Mouse (Mus musculus) urinary bladder, adult 2 months (tissue): ENCODE results near the gene Padi3. TPM values are rescaled to one million over a fixed set of nuclear protein-coding genes. Genes with fewer than 3 reads are reported as not detected.

Experiments used
- DNase-seq: peaks from one replicate; pipeline ENCODE4 v3.0.0; 2022; ENCODE audit warnings: low spot score
- polyA plus RNA-seq: library from polyadenylated mRNA; depleted of rRNA; stranded (reverse); fragments of >200 nt; gene quantifications from 2 replicates; pipeline ENCODE4 v1.2.3, GENCODE M21; 2012; rRNA removed

The Padi3 gene
- 0.30 and 0.32 TPM in 2 replicates for polyA plus RNA-seq

DNA sequence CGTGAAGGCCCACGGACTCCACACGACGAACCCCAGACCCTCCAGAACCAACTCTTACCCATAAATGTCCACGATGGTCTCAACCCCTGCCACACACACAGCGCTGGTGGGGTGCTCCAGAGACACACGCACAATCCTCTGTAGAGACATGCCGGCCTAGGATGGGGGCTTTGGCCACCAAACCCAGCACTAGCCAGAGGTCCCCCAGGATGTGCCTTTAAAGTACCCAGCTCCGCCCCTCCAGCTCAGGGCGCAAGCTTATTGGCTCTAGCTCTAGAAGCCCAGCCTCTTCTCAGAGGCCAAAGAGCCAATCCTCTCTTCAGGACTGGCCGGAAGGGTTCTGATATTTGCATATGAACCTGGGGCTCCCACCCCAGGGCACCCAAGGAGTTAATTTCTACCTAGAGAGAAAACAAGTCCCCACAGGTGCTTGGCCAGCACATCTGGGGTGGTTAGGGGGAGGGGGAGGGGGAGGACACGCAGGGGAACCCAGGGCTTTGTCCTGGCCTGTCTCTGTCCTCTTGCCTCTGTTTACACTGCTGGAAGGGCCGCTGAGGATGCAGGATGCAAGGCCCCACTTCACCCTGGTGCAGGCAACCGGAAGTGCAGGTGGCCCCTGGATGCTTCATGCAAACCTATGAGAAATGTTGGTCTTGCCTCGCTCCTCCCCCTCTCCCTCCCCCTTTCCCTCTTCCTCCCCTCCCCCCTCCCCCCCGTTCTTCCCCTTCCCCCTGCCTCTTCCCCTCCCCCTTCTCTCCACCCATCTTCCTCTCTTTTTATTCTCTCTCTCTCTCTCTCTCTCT is at the start of gene Padi3:
Gene Padi3 (minus strand): TSS at position 191 of the 803 bp plus-strand sequence.
- DNase-seq = no peak

DNA sequence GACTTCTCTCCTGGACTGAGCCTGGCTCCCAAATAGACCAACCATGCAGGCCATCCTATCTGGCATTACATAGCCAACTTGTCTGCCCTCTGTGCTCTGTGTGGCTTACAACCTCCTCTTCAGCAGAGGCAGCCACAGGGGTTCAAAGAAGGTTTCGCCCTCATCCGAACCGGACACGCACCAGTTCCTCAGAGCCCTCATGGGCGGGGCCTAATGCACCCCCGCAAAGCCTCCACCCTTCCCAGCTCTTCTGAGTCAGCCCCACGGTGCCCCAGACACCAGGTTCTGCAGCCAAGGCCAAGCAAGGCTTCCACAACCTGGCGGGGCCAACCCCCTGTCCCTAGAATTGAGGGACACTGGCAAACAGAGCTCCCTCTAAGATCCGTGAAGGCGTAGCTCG is 48.8 kb upstream of the Padi3 start:
- DNase-seq = no peak

DNA sequence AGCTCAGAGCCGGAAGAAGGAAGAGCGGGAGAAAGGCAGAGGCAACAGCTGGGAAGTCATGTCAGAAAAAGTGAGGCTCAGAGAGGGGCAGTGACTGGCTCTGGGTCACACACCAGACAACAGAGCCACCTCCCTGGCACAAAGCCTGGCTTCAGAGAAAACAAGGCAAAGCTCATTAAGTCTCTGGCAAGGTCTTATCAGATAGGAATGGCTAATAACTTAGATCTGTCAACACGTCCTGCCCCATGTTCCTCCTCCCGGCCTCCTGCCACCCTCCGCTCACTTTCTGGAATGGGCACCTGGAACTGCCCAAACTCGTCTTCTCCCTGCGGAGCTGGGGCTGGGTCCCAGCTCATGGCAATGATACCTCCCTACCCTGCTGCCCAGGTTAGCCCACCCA is 47.4 kb upstream of the Padi3 start:
- no peak for DNase-seq

DNA sequence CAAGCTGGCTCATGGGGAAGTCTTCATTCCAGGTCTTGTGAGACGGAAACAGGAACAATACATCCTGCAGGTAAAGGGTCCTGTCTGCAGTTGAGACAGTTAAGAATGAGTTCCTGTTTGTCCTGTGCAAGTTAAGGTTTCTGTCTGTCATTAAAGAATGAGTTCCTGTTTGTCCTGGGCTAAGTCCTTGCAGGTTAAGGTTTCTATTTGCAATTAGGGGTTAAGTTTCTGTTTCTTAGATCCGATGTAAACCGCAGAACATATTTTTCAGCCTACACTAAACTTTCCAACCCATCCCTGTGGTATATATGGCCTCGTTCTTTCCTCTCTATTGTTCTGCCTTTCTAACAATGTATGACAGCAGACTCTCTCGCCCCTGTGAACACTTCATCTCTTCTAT is 46.6 kb upstream of the Padi3 start:
- no peak for DNase-seq

DNA sequence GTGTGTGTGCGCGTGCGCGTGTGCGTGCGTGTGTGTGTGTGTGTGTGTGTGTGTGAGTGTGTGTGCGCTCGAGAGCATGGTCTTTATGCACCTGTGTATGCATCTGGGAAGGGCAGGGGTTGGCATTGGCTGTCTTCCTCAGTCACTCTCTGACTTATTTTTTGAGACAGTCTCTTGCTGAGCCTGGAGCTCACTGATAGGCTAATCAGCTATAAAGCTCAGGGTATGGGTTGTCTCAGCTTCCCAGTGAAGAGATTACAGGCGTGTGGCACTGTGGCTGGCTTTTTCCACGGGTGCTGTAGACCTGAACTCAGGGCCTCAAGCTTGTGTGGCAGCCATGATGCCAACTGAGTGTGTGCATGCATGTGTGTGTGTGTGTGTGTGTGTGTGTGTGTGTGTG is 44.7 kb upstream of the Padi3 start:
- DNase-seq = no peak

DNA sequence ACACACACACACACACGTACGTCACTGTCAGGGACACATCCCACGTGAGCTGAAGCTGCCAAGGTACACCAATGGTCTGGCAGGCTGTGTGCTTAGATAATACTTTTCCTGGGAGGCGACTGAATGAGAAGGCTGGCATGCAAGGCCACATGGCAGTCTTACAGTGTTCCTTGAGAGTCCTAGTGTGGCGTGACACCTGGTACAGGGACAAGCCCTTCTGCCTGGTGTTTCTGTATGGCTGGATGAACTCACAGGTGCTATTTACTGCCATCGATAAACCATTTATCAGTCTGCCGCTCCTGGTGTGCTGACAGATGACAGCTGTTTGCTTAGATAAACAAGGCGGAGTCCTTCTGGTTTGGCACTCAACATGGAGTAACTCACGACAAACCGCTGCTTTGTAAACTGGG is 44.0 kb upstream of the Padi3 start:
- no peak for DNase-seq

DNA sequence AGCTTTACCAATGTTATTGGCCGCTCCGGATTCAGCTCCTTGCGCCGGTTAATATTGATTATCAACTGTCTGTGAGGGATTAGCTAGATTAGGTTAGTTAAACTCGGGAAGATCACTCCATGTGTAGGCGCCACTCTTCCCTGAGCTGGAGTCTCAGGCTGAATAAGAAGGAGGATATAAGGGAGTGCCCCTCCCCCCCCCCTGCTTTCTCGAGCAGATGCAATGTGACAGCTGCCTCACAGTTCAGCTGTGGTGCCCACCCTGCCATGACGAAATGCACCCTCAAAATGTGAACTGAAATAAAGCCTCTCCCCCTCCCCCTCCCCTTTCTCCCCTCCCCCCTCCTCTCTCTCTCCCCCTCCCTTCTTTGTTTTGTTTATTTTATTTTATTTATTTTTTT is 43.2 kb upstream of the Padi3 start:
- no peak for DNase-seq

DNA sequence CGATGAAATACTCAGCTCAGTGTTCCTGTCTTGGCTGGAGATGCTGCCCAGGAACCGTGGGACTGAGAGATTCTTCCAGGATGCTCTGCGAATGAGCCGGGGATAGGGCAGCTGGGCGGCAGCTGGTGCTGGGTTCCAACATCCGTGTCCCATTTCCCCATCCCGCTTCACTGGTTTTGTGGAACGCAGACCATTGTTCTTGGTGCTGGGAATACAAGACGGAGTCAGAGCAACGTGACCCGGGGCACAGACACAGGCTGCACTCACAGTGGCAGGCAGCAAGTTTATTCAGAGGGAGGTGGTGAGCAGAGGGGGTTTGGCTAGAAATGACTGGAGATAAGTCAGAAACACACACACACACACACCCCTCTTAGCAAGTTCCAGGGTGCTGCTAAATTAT is 38.9 kb upstream of the Padi3 start:
- DNase-seq = no peak

DNA sequence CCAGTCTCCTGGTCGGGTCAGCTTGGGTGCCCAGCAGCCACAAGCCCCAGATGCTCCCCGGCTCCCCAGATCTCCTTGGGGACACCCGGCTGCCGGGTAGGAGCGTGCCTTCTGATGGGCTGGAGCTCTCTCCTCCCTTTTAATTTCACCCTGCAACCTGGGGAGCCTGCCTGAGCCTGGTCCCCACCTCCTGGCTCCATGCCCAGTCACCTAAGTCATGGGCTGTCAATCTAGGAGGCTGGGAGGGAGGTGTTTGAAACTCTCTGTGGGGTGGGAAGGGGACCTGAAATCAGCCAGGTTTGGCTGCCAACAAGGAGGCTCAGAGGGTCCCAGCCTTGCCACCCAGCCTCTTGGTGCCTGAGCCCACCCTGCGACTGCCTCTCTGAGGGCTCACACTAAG is 35.2 kb upstream of the Padi3 start, which contains the start of gene Padi1:
Gene Padi1 (minus strand): TSS at position 113 of the 400 bp plus-strand sequence.
- DNase-seq = no peak

DNA sequence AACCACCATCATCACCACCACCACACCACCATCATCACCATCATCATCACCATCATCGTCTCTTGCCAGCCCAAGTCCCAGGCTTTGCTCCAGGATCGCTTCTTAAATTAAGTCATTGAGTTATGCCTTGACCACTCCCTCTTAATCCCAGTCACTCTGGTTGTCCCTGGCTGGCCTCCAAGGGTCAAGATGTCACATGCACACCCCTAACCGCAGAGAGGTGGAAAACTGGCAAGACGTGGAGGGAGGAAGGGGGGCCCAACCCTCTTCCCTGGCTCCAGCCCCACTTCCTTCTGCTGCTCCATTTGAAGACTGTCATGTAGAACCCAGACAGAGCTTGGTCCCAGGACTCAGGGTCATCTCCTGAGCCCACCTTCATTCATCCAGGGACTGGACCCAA is 34.5 kb upstream of the Padi3 start:
- DNase-seq = no peak

DNA sequence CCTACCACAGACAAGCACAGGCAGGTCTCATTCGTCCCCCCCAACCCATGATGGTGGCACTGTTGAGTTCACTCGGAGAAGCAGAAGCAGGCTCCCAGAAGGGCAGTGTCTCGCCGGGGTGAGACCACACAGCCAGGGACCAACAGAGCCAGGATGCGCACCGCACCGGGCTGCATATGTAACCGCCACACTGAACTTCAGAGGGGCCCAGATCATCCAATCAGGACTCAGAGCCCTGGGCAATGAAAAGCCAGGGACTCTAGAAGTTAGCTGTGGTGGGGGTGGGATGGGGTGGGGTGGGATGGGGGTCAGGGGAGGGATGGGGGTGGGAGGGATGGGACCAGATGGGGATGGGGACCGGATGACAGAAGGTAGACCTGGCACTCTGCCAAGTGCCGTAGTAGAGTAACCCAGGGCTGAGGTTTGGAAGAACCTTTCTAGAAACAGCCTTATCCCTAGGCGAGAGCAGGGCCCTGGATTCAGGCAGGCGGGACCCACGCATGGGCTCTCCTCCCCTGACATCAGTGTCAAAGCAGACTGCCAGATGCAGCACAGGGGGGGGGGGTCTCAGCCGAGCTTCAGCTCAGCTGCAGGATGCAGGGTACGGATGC is 33.3 kb upstream of the Padi3 start:
- DNase-seq = no peak

DNA sequence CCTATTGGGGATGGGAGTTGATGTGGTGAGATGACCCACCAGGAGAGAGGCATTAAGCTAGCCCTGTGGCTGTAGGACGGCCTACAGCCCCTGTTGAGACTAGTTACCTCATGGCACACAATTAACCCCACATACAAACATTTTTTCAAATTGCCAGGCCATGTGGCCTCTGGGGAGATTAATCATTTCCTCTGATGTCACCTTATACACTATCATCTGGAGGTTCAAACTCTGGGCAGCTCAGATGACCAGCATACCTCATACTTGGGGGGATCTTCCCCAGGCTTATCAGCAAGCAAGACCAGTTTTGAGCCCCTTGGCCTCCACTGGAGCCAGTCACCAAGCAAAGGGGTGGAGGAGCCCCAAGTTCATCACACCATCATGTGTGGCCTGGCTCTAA is 32.5 kb upstream of the Padi3 start:
- no peak for DNase-seq

DNA sequence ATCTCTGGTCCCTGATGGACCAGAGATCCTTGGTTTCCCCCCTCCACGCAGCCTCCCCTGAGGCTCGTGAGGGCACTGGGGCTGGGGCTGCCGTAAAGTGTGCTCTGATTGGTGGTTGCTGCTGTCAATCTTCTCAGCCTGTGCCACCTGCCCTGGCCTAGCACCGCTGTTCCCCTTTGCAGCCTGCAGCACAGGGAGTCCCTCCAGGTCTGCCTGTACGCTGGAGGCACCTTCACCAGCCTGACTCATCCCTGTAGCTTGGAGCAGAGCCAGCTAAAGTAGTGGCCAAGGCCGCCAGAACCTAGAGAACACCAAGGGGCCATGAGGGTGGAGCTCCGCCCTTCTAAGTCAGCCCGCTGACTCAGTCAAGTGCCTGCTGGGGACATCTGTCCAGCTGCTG is 27.4 kb upstream of the Padi3 start:
- DNase-seq = no peak

DNA sequence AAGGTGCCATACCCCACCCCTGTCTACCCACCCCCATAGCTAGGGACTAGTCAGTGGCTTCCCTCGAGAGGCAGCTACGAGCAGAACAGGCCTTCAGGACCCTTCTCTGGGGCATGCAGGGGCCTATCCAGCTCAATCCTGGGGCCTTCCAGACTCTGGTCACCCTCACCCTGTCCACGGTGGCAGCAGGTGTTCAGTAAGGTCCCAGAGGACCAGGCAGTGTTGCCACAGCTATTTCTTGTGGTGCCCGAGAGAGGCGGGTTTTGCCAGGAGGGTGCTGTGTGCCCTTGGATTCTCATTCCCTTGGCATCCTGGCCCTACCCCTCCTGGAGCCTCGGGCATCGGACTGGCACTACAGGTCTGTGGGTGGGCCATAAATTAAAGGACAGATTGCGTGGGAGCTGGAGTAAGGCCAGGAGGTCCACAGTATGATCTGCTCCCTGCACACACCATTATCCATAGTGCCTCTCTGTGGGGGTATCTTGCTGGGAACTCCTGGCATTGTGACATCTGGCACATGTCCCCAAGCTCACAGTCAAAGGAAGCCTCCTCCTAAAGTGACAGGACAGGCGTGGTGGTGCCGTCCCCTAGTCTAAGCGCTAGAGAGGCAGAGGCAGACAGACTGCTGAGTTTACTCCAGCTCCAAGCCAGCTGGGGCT is 25.9 kb upstream of the Padi3 start:
- DNase-seq = no peak

DNA sequence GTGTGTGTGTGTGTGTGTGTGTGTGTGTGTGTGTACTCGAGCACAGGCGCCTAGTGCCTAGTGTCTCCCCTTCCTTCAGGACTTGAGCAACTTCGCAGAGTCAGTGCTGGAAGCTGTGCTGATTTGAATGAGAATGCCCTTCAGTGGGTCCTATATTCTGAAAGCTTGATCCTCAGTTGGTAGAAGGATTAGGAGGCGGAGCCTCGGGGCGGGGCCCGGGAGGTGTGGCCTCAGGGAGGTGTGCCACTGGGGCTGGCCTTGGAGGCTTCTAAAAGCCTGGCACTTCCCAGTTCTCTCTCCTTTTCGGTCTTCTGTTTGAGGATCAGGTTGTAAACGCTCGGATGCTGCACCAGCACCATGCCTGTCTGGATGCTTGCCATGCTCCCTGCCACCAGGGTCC is 25.2 kb upstream of the Padi3 start:
- no peak for DNase-seq

DNA sequence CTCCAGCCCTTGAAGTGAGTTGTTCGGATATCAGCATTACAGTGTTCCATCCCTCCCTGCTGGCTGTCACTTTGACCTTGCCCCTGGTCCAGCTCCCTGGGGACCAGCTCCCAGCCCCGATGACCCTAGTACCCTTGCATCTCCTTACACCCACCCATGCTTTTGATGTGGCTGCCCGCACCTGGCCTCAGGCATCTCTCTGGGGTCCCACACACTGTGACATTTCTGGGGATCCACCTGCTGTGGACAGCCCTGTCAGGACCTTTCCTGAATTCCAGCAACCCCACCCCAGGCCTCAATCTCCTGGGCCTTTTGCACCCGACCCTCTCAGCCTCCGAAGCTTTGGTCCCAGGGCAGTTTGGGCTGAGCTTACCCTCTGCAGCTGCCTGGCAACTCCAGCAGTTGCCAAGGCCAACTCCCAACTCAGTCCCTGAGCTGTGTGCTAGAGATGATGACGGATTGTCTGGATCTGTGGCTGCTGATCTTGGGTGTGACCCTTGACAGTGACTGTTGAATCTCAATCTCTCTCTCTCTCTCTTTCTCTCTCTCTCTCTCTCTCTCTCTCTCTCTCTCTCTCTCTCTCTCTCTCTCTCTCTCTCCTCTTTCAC is 24.0 kb upstream of the Padi3 start:
- DNase-seq = no peak

DNA sequence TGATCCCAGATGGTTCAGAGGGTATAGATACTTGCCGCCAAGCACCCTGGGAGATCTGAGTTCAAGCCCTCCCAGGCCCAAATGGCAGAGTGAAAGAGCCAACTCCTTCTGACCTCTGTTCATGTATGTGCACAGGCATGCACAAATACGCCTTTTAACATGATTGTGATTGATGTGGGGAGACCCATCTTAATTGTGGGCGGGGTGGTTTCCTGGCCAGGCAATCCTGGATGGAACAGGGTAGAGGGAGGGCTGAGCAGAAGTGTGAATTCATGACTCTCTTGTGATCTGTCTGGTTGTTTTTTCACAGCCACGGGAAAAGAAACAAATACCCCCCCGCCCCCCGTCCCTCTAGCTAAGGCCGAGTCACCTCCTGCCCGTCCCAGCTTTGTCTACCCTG is 22.4 kb upstream of the Padi3 start:
- DNase-seq = no peak

DNA sequence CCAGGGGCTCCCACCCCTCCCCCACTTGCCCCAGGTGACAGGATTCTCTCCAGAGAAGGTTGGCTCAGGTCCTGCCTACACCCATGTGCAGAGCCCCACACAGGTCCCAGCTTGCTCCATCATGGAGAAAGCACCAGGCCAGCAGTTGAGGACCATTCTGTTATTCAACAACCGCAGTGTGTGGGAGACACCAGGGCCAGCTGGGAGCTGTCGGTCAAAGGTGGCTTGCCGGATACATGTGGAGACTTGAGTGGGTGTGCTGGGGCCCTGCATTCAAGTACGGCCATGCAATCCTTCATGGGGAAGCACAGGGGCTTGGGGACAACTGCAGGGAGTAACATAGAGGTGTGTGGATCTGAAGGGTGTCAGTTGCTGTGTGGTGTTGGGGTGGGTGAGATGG is 21.4 kb upstream of the Padi3 start:
- DNase-seq = no peak

DNA sequence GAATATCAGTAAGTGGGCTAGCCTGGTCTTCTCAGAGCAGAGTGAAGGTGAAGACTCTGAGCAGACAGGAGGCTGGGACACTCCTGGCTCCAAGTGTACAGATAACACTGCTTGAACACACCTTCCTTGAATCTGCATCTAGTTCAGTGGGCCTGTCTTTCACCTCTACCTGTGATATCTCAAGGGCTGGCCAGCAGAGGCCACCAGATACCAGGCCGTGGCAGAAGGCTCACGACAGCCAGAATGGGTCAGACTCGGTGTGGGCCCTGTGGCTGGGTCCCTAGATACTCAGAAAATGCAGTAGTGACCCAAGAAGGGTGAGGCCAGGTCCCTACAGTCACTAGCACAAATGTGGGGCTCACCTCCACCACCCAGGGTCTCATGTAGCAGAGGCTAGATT is 16.8 kb upstream of the Padi3 start:
- DNase-seq = no peak

DNA sequence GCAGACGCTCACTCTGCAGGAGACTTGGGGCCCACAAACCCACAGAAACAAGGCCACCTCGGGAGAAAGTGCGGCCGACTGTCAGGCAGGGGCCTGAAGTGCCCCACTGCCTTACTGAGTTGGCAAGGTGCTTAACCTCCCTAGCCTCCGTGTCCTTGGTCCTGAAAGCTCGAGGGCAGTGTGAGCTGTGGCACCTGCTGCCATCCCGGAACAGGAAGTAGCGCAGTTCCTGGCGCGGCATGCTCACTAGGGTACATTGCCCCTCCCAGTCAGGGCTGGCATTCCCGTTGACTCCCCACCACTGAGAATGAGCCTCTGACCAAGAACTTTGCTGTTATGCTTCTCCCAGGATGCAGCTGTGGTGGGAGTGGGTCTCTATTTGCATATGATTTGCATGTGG is 15.5 kb upstream of the Padi3 start:
- DNase-seq = no peak

DNA sequence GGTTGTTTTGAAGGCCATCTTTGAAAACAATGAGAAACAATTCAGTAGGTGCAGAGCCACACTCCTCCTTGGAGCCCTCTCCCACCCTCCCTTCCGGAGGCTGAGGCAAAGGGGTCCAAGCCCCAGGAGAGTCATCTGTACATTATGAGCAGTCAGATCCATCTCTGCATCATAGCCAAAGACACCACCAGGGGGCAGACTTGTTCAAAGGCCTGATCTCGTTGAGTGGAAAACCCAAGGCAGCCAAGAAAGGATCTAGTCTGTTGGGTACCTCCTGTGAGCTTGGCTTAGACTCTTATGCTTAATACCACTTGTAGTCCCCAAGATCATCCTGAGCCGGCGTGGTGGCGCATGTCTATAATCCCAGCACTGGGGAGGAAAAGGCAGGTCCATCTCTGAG is 11.5 kb upstream of the Padi3 start:
- no peak for DNase-seq

DNA sequence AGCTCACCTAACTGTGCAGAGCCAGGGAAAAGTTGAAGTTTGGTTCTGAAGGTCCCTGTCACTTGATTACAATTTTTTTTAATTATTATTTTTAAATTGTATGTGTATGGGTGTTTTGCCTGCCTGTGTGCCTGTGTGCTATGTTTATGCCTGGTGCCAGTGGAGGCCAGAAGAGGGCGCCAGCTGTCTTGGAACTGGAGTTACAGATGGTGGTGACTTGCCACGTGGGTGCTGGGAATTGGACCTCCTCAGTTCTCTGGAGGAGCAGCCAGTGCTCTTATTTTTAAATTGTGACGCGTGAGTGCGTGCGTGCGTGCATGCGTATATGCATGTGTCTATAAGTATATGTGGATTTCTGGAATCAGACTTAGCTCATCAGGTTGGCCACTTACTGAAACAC is 7.0 kb upstream of the Padi3 start:
- no peak for DNase-seq
